Mouse (Mus musculus): ENCODE measurements at regions not wholly inside any gene's neighbourhood (a gene's known extent, or its start where the extent isn't known, plus 50 kb on each side); places are given as distances from the start of the nearest gene placed in this dataset.

GRCm38 (mm10) chr9:61802694-61803093, 111.6 kb downstream of the Rplp1 start:
- WGBS: 55% methylated on average over 5 of the region's 5 CpGs
- ATAC-seq (ENCODE audit: low FRiP score, low read depth) (no peak), DNase-seq (ENCODE audit: low spot score) (no peak)
- Histone ChIP-seq H3K4me1 (ENCODE audit: control insufficient read depth, insufficient read depth, low read length) (no peaks in the 10 kb centered on the region; the same call in 1 of the 2 replicates), H3K9ac (ENCODE audit: low read depth, low read length, severe bottlenecking) (no peak overlapping the region), H3K4me2 (replicated peaks; ENCODE audit: low read depth, low read length, severe bottlenecking) (no peak overlapping the region), H3K27ac (replicated peaks; ENCODE audit: low read depth, low read length) (no peak overlapping the region), H3K4me3 (replicated peaks; ENCODE audit: low read length) (no peak overlapping the region), H3K27me3 (ENCODE audit: control insufficient read depth, insufficient read depth, low read length) (no peaks in the 10 kb centered on the region), H3K9me3 (ENCODE audit: control insufficient read depth, low read length) (no peaks in the 10 kb centered on the region), H3K36me3 (ENCODE audit: control insufficient read depth, insufficient read depth, low read length) (no peaks in the 10 kb centered on the region)
- no peak for TF ChIP-seq POLR2A (IDR thresholded peaks at IDR 0.05; ENCODE audit: borderline replicate concordance, extremely low read depth, insufficient read depth, insufficient read length)

DNA sequence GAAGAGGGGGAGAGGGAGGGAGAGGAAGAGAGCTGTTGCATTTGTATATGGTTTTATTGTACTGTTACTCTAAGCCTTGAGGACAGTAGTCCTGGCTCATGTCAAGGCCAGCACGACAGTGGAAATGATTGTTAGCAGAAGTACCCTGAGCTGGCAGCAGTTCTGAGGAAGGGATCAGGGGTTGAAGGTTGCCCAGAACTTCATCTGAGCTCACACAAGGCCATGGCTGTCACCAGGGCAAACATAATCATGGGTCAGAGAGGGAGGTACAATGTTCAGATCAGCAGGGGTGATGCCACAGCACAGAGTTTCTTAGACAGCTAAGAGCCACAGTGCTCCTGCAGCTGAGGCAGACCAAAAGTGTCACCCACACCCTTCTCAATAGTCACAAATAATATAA, 114.8 kb downstream of the Rplp1 start:
- Histone ChIP-seq H3K4me1 (ENCODE audit: control insufficient read depth, insufficient read depth, low read length) (no peaks in the 10 kb centered on the region), H3K4me3 (replicated peaks; ENCODE audit: low read length) (no peak overlapping the region), H3K27ac (replicated peaks; ENCODE audit: low read depth, low read length) (no peak overlapping the region), H3K36me3 (ENCODE audit: control insufficient read depth, insufficient read depth, low read length) (no peaks in the 10 kb centered on the region), H3K9ac (ENCODE audit: low read depth, low read length, severe bottlenecking) (no peak overlapping the region), H3K4me2 (replicated peaks; ENCODE audit: low read depth, low read length, severe bottlenecking) (no peak overlapping the region), H3K27me3 (ENCODE audit: control insufficient read depth, insufficient read depth, low read length) (no peaks in the 10 kb centered on the region), H3K9me3 (ENCODE audit: control insufficient read depth, low read length) (no peaks in the 10 kb centered on the region)
- ATAC-seq (ENCODE audit: low FRiP score, low read depth): no peak
- no peak for DNase-seq (ENCODE audit: low spot score)
- 57% methylated on average over 1 of the region's 1 CpGs for WGBS
- TF ChIP-seq POLR2A (IDR thresholded peaks at IDR 0.05; ENCODE audit: borderline replicate concordance, extremely low read depth, insufficient read depth, insufficient read length): no peak

GRCm38 (mm10) chr9:61795910-61796309, 118.4 kb downstream of the Rplp1 start:
- 75% methylated on average over 5 of the region's 5 CpGs for WGBS
- TF ChIP-seq POLR2A (IDR thresholded peaks at IDR 0.05; ENCODE audit: borderline replicate concordance, extremely low read depth, insufficient read depth, insufficient read length): no peak

DNA sequence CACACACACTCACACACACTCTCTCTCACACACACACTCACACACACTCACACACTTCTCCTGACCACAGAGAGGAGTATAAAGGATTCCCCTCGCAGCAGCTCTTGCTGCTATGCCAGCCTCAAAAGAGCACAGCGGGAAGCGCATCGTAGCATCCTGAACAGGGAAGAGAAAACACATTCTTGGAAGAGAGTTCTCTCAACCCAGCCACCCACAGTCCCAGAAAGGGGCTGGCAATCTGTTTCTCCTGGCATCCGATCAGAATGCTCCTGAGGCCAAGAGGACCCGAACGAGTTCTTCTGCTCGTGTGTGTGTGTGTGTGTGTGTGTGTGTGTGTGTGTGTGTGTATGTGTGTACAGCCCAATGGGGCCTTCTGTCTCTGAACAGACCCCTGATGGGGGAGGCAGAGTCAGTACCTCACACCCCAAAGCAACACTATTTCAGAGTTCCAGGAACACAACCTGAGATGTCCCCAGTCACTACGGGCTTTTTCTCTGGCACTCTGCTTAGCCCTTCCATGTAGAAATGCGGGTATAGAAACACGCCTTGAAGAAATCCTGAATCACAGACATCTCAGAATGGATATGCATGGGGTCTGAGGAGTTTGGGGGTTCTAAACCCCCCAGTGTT, 122.8 kb downstream of the Rplp1 start:
- no peak overlapping the region for H3K27ac ChIP-seq (replicated peaks; ENCODE audit: low read depth, low read length)
- no peaks in the 10 kb centered on the region for H3K27me3 ChIP-seq (ENCODE audit: control insufficient read depth, insufficient read depth, low read length)
- ATAC-seq (ENCODE audit: low FRiP score, low read depth): no peak
- TF ChIP-seq POLR2A (IDR thresholded peaks at IDR 0.05; ENCODE audit: borderline replicate concordance, extremely low read depth, insufficient read depth, insufficient read length): no peak
- no peaks in the 10 kb centered on the region for H3K4me1 ChIP-seq (ENCODE audit: control insufficient read depth, insufficient read depth, low read length)
- H3K9me3 ChIP-seq (ENCODE audit: control insufficient read depth, low read length): no peaks in the 10 kb centered on the region
- DNase-seq (ENCODE audit: low spot score): no peak
- no peak overlapping the region for H3K4me3 ChIP-seq (replicated peaks; ENCODE audit: low read length)
- no peak overlapping the region for H3K4me2 ChIP-seq (replicated peaks; ENCODE audit: low read depth, low read length, severe bottlenecking)
- H3K36me3 ChIP-seq (ENCODE audit: control insufficient read depth, insufficient read depth, low read length): no peaks in the 10 kb centered on the region
- H3K9ac ChIP-seq (ENCODE audit: low read depth, low read length, severe bottlenecking): no peak overlapping the region
- WGBS: 84% methylated on average over 11 of the region's 11 CpGs

More at GRCm38 (mm10) chr9:61795910-61796309, 118.4 kb downstream of the Rplp1 start:
- H3K27ac ChIP-seq (replicated peaks; ENCODE audit: low read depth, low read length): no peak overlapping the region
- no peaks in the 10 kb centered on the region for H3K36me3 ChIP-seq (ENCODE audit: control insufficient read depth, insufficient read depth, low read length)
- H3K9ac ChIP-seq (ENCODE audit: low read depth, low read length, severe bottlenecking): no peak overlapping the region
- H3K27me3 ChIP-seq (ENCODE audit: control insufficient read depth, insufficient read depth, low read length): no peaks in the 10 kb centered on the region
- no peak overlapping the region for H3K4me2 ChIP-seq (replicated peaks; ENCODE audit: low read depth, low read length, severe bottlenecking)
- H3K4me1 ChIP-seq (ENCODE audit: control insufficient read depth, insufficient read depth, low read length): no peaks in the 10 kb centered on the region
- H3K9me3 ChIP-seq (ENCODE audit: control insufficient read depth, low read length): no peaks in the 10 kb centered on the region
- no peak overlapping the region for H3K4me3 ChIP-seq (replicated peaks; ENCODE audit: low read length)
- ATAC-seq (ENCODE audit: low FRiP score, low read depth) (no peak), DNase-seq (ENCODE audit: low spot score) (no peak)

DNA sequence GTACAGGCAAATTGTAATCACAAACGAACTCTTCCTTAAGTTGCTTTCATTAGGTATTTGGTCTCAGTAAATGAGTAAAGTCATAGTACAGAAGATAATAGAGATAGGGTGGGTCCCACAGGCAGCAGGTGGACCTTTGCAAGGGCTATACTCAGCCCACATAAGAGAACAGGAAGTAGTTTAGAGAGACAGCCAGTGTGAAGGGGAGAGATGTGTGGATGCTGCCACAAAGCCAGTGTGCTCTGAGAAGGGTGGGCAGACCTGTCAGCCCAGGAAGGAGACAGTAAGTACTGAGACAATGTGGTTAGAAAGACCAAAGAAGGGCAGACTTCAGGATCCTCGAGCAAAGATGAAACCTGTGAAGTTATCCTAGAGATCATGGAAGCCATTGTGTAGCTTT, 123.5 kb downstream of the Rplp1 start:
- H3K4me1 ChIP-seq (ENCODE audit: control insufficient read depth, insufficient read depth, low read length): no peaks in the 10 kb centered on the region
- H3K9me3 ChIP-seq (ENCODE audit: control insufficient read depth, low read length): no peaks in the 10 kb centered on the region
- H3K9ac ChIP-seq (ENCODE audit: low read depth, low read length, severe bottlenecking): no peak overlapping the region
- DNase-seq (ENCODE audit: low spot score) (no peak), ATAC-seq (ENCODE audit: low FRiP score, low read depth) (no peak)
- H3K27me3 ChIP-seq (ENCODE audit: control insufficient read depth, insufficient read depth, low read length): no peaks in the 10 kb centered on the region
- H3K27ac ChIP-seq (replicated peaks; ENCODE audit: low read depth, low read length): no peak overlapping the region
- 77% methylated on average over 2 of the region's 2 CpGs for WGBS
- H3K4me3 ChIP-seq (replicated peaks; ENCODE audit: low read length): no peak overlapping the region
- no peak overlapping the region for H3K4me2 ChIP-seq (replicated peaks; ENCODE audit: low read depth, low read length, severe bottlenecking)
- no peaks in the 10 kb centered on the region for H3K36me3 ChIP-seq (ENCODE audit: control insufficient read depth, insufficient read depth, low read length)
- no peak for TF ChIP-seq POLR2A (IDR thresholded peaks at IDR 0.05; ENCODE audit: borderline replicate concordance, extremely low read depth, insufficient read depth, insufficient read length)

Data from limb, embryonic 14.5 days (tissue).